Mouse (Mus musculus) heart, embryonic 14.5 days (tissue): ENCODE measurements at regions not wholly inside any gene's neighbourhood (a gene's known extent, or its start where the extent isn't known, plus 50 kb on each side); places are given as distances from the start of the nearest gene placed in this dataset.
"Not testable (repeated sequence)": the region's sequence is repeated elsewhere in the genome, so short reads cannot be mapped to it uniquely, and the experiment has no call there.

Experiments used
- ATAC-seq: fragments of 200-750 bp; cut with Nextera tagmentation; 2 replicates; pipeline ENCODE4 v1.8.0; 2017; ENCODE audit warnings: low read depth, moderate TSS enrichment; ENCODE audit not compliant: insufficient number of reproducible peaks, insufficient read depth, low FRiP score
- H3K27ac ChIP-seq, 2 experiments: fragments of 200-500 bp in 1 of 2; fragments of 300-500 bp in 1 of 2; sonication (generic) in 1 of 2; replicated peaks in 1 of 2; 2 replicates each; pipeline ENCODE4 v1.5.1; 2012 to 2014; ENCODE audit warnings: low read depth in 2 of 2, low read length in 2 of 2, control low read depth in 1 of 2, mild to moderate bottlenecking in 1 of 2, mixed read lengths in 1 of 2; ENCODE audit not compliant: control insufficient read depth in 1 of 2, insufficient read depth in 1 of 2
- H3K27me3 ChIP-seq: fragments of 300-500 bp; sonication (generic); 2 replicates; pipeline ENCODE4 v1.6.1; 2014; ENCODE audit warnings: mild to moderate bottlenecking, low read length, control low read depth; ENCODE audit not compliant: control insufficient read depth, insufficient read depth
- H3K36me3 ChIP-seq: fragments of 300-500 bp; sonication (generic); 2 replicates; pipeline ENCODE4 v1.6.1; 2014; ENCODE audit warnings: mild to moderate bottlenecking, control low read depth, low read length, mixed read lengths; ENCODE audit not compliant: control insufficient read depth, insufficient read depth
- H3K4me1 ChIP-seq, 2 experiments: fragments of 200-500 bp in 1 of 2; fragments of 300-500 bp in 1 of 2; sonication (generic) in 1 of 2; 2 replicates each; pipeline ENCODE4 v1.6.1; 2012 to 2014; ENCODE audit warnings: low read length in 2 of 2, control low read depth in 1 of 2, mixed read lengths in 1 of 2; ENCODE audit not compliant: control insufficient read depth in 2 of 2, insufficient read depth in 2 of 2
- H3K4me2 ChIP-seq: fragments of 300-500 bp; sonication (generic); 2 replicates; pipeline ENCODE4 v1.6.1; 2014; ENCODE audit warnings: mild to moderate bottlenecking, low read length
- H3K4me3 ChIP-seq, 2 experiments: fragments of 200-500 bp in 1 of 2; fragments of 300-500 bp in 1 of 2; sonication (generic) in 1 of 2; 2 replicates each; pipeline ENCODE4 v1.5.1; 2012 to 2014; ENCODE audit warnings: low read length in 2 of 2, mild to moderate bottlenecking in 2 of 2, control low read depth in 1 of 2, low read depth in 1 of 2, moderate library complexity in 1 of 2; ENCODE audit not compliant: control insufficient read depth in 1 of 2, insufficient read depth in 1 of 2
- H3K9ac ChIP-seq: fragments of 300-500 bp; sonication (generic); 2 replicates; pipeline ENCODE4 v1.6.1; 2014; ENCODE audit warnings: mild to moderate bottlenecking, low read length
- H3K9me3 ChIP-seq: fragments of 300-500 bp; sonication (generic); 2 replicates; pipeline ENCODE4 v1.6.1; 2016; ENCODE audit warnings: low read length, control low read depth; ENCODE audit not compliant: control insufficient read depth
- WGBS: fragments of 180-500 bp; shearing (Covaris S2); extraction: QIAGEN DNeasy Blood & Tissue Kit; methylation state at CpG from one replicate; pipeline ENCODE4 v1.1.7; 2014; 5-methylcytosine and 5-hydroxymethylcytosine counted together

GRCm38 (mm10) chr1:184669173-184669572, 63.2 kb downstream of the Hlx start:
- not testable (repeated sequence) for H3K27ac ChIP-seq, H3K9me3 ChIP-seq, H3K27me3 ChIP-seq, ATAC-seq, H3K4me3 ChIP-seq, H3K4me1 ChIP-seq, H3K36me3 ChIP-seq, H3K4me2 ChIP-seq, H3K9ac ChIP-seq
- WGBS = 85% methylated on average over 5 of the region's 5 CpGs

DNA sequence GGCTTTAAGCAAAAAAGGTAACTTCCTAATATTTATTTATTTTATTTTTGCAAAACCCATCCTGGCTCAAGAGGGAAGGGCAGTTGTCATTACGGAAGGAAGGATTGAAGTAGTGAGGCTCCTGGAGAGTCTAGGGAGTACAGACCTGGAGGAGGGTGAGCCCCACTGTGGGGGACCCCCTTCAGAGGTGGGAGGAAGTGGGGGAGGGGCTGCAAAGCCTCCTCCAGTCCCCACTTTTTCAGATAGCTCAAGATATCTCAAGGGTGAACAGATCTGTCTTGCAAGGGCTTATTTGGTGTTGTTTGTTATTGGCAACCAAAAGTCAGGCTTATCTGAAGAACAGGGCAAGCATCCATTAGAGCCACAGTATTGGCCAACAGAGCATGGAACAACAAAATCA, 64.0 kb downstream of the Hlx start:
- Histone ChIP-seq H3K27ac (no peak overlapping the region), H3K36me3 (no peaks in the 10 kb centered on the region), H3K27me3 (no peaks in the 10 kb centered on the region), H3K4me1 (no peaks in the 10 kb centered on the region), H3K9ac (no peak overlapping the region), H3K9me3 (no peaks in the 10 kb centered on the region), H3K4me2 (no peak overlapping the region), H3K4me3 (no peak overlapping the region)
- 71% methylated on average over 1 of the region's 1 CpGs for WGBS
- ATAC-seq = no peak

- H3K9ac ChIP-seq = no peak overlapping the region
- no peaks in the 10 kb centered on the region for H3K36me3 ChIP-seq
- no peaks in the 10 kb centered on the region for H3K9me3 ChIP-seq
- WGBS = 73% methylated on average over 2 of the region's 2 CpGs
- no peak overlapping the region for H3K4me2 ChIP-seq
- no peaks in the 10 kb centered on the region for H3K4me1 ChIP-seq
- no peak overlapping the region for H3K4me3 ChIP-seq
- ATAC-seq = no peak
- H3K27me3 ChIP-seq = no peaks in the 10 kb centered on the region
- no peak overlapping the region for H3K27ac ChIP-seq
Observed at GRCm38 (mm10) chr1:184668022-184668421, 64.4 kb downstream of the Hlx start.

DNA sequence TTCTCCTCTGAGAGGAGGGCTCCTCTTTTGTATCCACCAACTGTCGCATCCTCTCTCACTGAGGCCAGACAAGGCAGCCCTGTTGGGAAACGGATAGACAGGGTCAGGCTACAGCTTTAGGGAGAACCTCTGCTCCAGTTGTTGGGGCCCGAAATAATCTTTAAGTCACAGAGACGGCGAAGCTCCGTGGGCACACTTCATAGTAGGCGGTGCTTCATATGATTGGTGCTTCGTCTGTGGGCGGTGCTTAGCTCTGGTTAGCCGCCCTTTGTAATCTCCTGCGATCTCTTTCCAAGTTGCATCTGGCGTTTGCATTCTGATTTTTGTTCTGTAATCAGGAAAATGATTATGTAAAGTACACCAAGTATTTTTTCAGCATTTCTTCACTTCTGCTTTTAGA, 67.2 kb downstream of the Hlx start:
- Histone ChIP-seq H3K4me1 (no peaks in the 10 kb centered on the region), H3K36me3 (no peaks in the 10 kb centered on the region), H3K27ac (no peak overlapping the region), H3K27me3 (no peaks in the 10 kb centered on the region), H3K9ac (no peak overlapping the region), H3K4me3 (no peak overlapping the region), H3K9me3 (no peaks in the 10 kb centered on the region), H3K4me2 (no peak overlapping the region)
- no peak for ATAC-seq
- 82% methylated on average over 12 of the region's 12 CpGs for WGBS

GRCm38 (mm10) chr1:184664098-184664375, 68.4 kb downstream of the Hlx start:
- ATAC-seq = no peak

GRCm38 (mm10) chr1:184663300-184664097, 68.9 kb downstream of the Hlx start:
- no peak overlapping the region for H3K4me2 ChIP-seq
- no peaks in the 10 kb centered on the region for H3K27me3 ChIP-seq
- H3K36me3 ChIP-seq = no peaks in the 10 kb centered on the region
- H3K9me3 ChIP-seq = no peaks in the 10 kb centered on the region
- H3K4me1 ChIP-seq = no peaks in the 10 kb centered on the region
- no peak overlapping the region for H3K9ac ChIP-seq
- no peak overlapping the region for H3K27ac ChIP-seq
- no peak for ATAC-seq
- H3K4me3 ChIP-seq = no peak overlapping the region
- 81% methylated on average over 14 of the region's 14 CpGs for WGBS

More at GRCm38 (mm10) chr1:184664098-184664375, 68.4 kb downstream of the Hlx start:
- H3K27ac ChIP-seq = no peak overlapping the region
- H3K36me3 ChIP-seq = no peaks in the 10 kb centered on the region
- H3K4me1 ChIP-seq = no peaks in the 10 kb centered on the region
- no peaks in the 10 kb centered on the region for H3K27me3 ChIP-seq
- no peak overlapping the region for H3K4me3 ChIP-seq
- no peak overlapping the region for H3K4me2 ChIP-seq
- WGBS = 31% methylated on average over 5 of the region's 5 CpGs
- no peak overlapping the region for H3K9ac ChIP-seq
- no peaks in the 10 kb centered on the region for H3K9me3 ChIP-seq

DNA sequence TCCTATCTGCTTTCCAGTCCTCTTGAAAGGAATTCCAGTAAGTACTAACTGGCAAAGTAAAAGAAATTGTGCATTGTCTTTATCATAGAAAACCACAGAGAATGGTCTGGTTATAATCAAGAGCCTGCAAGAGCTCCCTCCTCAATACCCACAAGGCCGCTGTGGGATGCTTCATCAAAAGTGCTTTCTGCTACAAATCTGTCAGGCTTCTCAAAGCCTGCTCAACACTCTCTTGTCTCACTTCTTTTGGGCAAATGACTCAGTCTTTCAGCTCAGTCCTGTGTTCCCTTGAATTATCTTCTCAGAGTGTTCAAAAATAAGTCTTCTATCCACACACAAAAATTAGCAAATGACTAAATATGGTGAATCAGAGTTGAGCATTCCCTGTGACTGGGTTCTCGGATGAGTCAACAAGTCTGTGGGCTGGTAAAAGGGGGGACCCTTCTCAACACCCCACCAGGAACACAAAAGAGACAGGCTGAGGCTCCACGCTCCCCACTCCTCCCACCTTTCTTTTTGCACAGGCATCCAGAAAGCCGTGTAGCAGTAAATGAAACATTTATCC, 81.8 kb downstream of the Hlx start:
- H3K4me3 ChIP-seq = no peak overlapping the region
- ATAC-seq = no peak
- H3K27ac ChIP-seq = no peak overlapping the region
- peaks cover 9% of the 10 kb centered on the region for H3K9me3 ChIP-seq
- no peaks in the 10 kb centered on the region for H3K36me3 ChIP-seq
- H3K4me1 ChIP-seq = no peaks in the 10 kb centered on the region
- H3K4me2 ChIP-seq = no peak overlapping the region
- no peaks in the 10 kb centered on the region for H3K27me3 ChIP-seq
- 68% methylated on average over 4 of the region's 4 CpGs for WGBS
- H3K9ac ChIP-seq = no peak overlapping the region
